Mouse (Mus musculus) midbrain, embryonic 14.5 days (tissue): ENCODE data around the gene Zpr1. TPM values are rescaled to one million over a fixed set of nuclear protein-coding genes. Genes with fewer than 3 reads are reported as not detected.

ENCODE experiments used
- ATAC-seq: fragments of 200-750 bp; cut with Nextera tagmentation; 2 replicates; pipeline ENCODE4 v1.8.0; 2017; ENCODE audit warnings: moderate number of reproducible peaks, moderate library complexity; ENCODE audit not compliant: low FRiP score, low TSS enrichment
- DNase-seq: peaks from one replicate; pipeline ENCODE4 v3.0.0-alpha.2; 2015
- H3K27ac ChIP-seq: fragments of 300-500 bp; sonication (generic); replicated peaks from 2 replicates; pipeline ENCODE4 v1.5.1; 2014; ENCODE audit warnings: mild to moderate bottlenecking, low read depth, low read length, moderate library complexity
- H3K27me3 ChIP-seq: fragments of 300-500 bp; sonication (generic); 2 replicates; pipeline ENCODE4 v1.6.1; 2014; ENCODE audit warnings: low read length, control low read depth, mixed read lengths; ENCODE audit not compliant: control insufficient read depth, insufficient read depth
- H3K36me3 ChIP-seq: fragments of 300-500 bp; sonication (generic); 2 replicates; pipeline ENCODE4 v1.6.1; 2014; ENCODE audit warnings: low read length, control low read depth; ENCODE audit not compliant: control insufficient read depth, insufficient read depth
- H3K4me1 ChIP-seq: fragments of 300-500 bp; sonication (generic); 2 replicates; pipeline ENCODE4 v1.6.1; 2014; ENCODE audit warnings: mild to moderate bottlenecking, antibody characterized with exemption, low read length, control low read depth; ENCODE audit not compliant: control insufficient read depth, insufficient read depth
- H3K4me2 ChIP-seq: fragments of 300-500 bp; sonication (generic); 2 replicates; pipeline ENCODE4 v1.6.1; 2014; ENCODE audit warnings: mild to moderate bottlenecking, low read length, moderate library complexity
- H3K4me3 ChIP-seq: fragments of 300-500 bp; sonication (generic); replicated peaks from 2 replicates; pipeline ENCODE4 v1.5.1; 2014; ENCODE audit warnings: low read depth, low read length
- H3K9ac ChIP-seq: fragments of 300-500 bp; sonication (generic); replicated peaks from 2 replicates; pipeline ENCODE4 v1.6.1; 2014; ENCODE audit warnings: mild to moderate bottlenecking, low read length, moderate library complexity
- H3K9me3 ChIP-seq: fragments of 300-500 bp; sonication (generic); 2 replicates; pipeline ENCODE4 v1.6.1; 2016; ENCODE audit warnings: low read length, control low read depth, mixed read lengths; ENCODE audit not compliant: control insufficient read depth
- WGBS: fragments of 180-500 bp; shearing (Covaris S2); extraction: QIAGEN DNeasy Blood & Tissue Kit; methylation state at CpG from one replicate; pipeline ENCODE4 v1.1.7; 2014; 5-methylcytosine and 5-hydroxymethylcytosine counted together
- polyA plus RNA-seq: library from polyadenylated mRNA; unstranded; fragments of >200 nt; fragmentation: Nextera tagmentation; extraction: Ambion mirVana; gene quantifications from 2 replicates; pipeline ENCODE4 v1.2.1, GENCODE M21; 2014

Gene Zpr1
- polyA plus RNA-seq, 1 experiment from 2014 or later: 60.3 TPM

DNA sequence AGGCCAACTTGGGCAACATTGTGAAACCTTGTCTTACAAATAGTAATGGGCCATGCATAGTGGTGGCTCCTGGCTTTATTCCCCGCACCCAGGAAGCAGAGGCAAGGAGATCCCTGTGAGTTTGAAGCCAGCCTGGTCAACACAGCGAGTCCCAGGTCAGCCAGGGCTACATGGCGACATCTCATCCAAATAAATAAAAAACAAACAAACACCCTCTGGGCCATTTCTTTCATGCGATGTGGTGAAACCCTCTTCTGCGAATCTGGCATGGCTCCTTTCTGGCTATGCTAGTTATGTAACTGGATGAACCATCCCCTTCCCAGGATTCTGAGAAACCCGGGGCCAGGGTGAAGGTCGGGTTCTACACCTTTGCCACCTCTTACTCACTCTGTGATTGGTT is 16.7 kb upstream of the Zpr1 start:
- 88% methylated on average over 7 of the region's 7 CpGs for whole genome bisulfite sequencing
- Histone ChIP-seq H3K4me3 (no peak overlapping the region), H3K9ac (no peak overlapping the region), H3K4me1 (no peaks in the 10 kb centered on the region), H3K36me3 (no peaks in the 10 kb centered on the region), H3K27me3 (no peaks in the 10 kb centered on the region; the same call in 1 of the 2 replicates), H3K4me2 (no peak overlapping the region), H3K9me3 (no peaks in the 10 kb centered on the region), H3K27ac (no peak overlapping the region)
- DNase-seq (no peak), ATAC-seq (no peak)

DNA sequence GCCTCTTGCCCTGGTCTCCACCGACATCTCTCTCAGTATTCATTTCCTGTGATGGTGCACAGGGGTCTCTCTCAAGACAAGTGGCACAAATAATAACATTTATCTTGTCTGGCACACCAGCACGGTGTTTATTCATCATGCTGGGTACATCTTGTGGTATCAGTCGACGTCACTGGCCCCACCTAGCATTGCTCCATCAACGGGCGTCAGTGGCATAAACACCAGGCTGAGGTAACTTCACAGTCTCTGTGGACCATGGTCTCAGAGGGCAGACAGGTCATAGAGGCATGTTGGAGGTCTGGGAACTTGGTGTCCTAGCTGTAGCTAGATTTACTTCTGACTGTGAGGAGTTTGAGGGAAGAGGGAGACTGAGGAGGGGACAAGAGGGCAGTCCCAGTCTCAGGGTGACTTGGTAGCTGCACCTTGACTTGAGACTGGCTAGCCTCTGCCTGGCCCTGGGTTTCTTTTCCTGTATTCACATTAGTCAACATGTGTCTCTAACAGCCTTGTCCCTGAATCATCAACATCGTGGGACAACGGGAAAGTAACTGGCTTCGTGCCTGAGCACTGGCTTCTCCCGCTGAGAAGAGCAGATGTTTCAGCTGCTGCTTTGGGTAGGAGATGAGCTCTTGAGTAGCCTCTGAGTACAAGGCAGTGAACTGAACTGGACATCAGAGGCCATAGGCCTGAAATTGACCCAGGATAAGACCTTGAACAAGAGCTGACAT is 16.0 kb upstream of the Zpr1 start:
- Histone ChIP-seq H3K27ac (no peak overlapping the region), H3K36me3 (no peaks in the 10 kb centered on the region), H3K4me1 (no peaks in the 10 kb centered on the region), H3K9ac (no peak overlapping the region), H3K4me2 (no peak overlapping the region), H3K27me3 (no peaks in the 10 kb centered on the region; the same call in 1 of the 2 replicates), H3K4me3 (no peak overlapping the region), H3K9me3 (no peaks in the 10 kb centered on the region)
- ATAC-seq (no peak), DNase-seq (no peak)
- 92% methylated on average over 10 of the region's 10 CpGs for WGBS

DNA sequence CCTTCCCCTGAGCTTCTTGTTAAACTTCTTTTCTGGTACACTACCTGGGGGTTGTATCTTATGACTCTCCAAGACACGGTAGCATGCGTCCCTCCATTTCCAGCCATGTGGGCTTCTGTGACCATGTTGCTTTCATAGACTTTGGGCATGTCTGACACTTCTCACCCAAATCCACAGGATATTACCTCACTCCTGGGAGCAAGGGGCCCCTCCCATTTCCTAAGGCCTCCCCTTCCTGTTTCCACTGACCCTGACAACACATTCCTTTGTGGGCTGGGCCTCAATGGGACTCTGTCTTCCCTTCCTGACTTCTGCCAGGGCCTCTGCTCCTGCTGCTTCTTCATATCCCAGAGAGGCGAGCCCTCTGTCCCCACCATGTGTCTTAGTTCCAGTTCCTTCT is 15.3 kb upstream of the Zpr1 start:
- WGBS: 89% methylated on average over 3 of the region's 3 CpGs
- H3K4me3 ChIP-seq: no peak overlapping the region
- H3K36me3 ChIP-seq: no peaks in the 10 kb centered on the region
- ATAC-seq: no peak
- H3K9ac ChIP-seq: no peak overlapping the region
- DNase-seq: no peak
- no peak overlapping the region for H3K4me2 ChIP-seq
- H3K27me3 ChIP-seq: no peaks in the 10 kb centered on the region; the same call in 1 of the 2 replicates
- no peaks in the 10 kb centered on the region for H3K4me1 ChIP-seq
- no peak overlapping the region for H3K27ac ChIP-seq
- no peaks in the 10 kb centered on the region for H3K9me3 ChIP-seq

DNA sequence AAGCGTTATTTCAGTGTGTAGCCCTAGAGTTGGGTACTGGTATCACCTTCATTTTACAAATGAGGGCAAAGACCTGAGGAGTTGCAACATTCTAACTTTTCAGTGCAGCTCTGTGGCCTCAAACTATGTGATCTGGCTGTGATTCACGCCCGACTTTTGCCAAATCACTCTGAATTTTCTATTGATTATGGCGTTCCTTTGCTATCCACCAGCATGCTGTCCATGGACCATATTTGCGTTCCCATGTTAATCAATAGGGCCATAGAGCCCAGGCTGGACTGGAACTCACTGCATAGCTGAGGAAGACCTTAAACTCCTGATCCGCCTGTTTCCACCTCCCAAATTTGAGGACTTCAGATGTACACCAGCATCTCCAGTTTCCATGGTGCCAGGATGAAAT is 13.8 kb upstream of the Zpr1 start:
- H3K4me1 ChIP-seq: no peaks in the 10 kb centered on the region
- H3K27me3 ChIP-seq: no peaks in the 10 kb centered on the region; the same call in 1 of the 2 replicates
- no peaks in the 10 kb centered on the region for H3K9me3 ChIP-seq
- 90% methylated on average over 6 of the region's 6 CpGs for WGBS
- H3K9ac ChIP-seq: no peak overlapping the region
- no peaks in the 10 kb centered on the region for H3K36me3 ChIP-seq
- ATAC-seq: no peak
- H3K4me2 ChIP-seq: no peak overlapping the region
- no peak overlapping the region for H3K4me3 ChIP-seq
- no peak for DNase-seq
- no peak overlapping the region for H3K27ac ChIP-seq

DNA sequence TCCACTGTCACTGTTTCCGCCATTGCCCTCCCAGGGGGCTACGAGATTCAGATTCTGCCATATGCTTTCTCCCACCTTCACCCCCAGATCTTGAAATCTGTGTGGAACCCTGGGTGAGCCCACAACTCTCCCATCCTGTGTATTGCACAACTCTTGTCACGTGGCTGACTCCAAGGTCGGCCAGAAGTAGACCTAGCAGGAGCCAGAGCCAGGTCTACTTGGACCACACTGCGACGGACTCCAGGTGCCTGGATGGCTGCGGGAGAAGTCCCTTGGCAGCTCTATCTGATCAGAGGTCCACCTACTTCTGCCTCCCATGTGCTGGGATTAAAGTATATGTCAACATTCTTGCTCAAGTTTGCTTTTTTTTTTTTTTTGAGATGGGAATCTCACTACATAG is 11.7 kb upstream of the Zpr1 start:
- Histone ChIP-seq H3K4me2 (no peak overlapping the region), H3K36me3 (no peaks in the 10 kb centered on the region), H3K27me3 (no peaks in the 10 kb centered on the region; the same call in 1 of the 2 replicates), H3K4me1 (no peaks in the 10 kb centered on the region), H3K4me3 (no peak overlapping the region), H3K9ac (no peak overlapping the region), H3K27ac (no peak overlapping the region), H3K9me3 (no peaks in the 10 kb centered on the region)
- 84% methylated on average over 7 of the region's 7 CpGs for WGBS
- DNase-seq: no peak
- no peak for ATAC-seq

DNA sequence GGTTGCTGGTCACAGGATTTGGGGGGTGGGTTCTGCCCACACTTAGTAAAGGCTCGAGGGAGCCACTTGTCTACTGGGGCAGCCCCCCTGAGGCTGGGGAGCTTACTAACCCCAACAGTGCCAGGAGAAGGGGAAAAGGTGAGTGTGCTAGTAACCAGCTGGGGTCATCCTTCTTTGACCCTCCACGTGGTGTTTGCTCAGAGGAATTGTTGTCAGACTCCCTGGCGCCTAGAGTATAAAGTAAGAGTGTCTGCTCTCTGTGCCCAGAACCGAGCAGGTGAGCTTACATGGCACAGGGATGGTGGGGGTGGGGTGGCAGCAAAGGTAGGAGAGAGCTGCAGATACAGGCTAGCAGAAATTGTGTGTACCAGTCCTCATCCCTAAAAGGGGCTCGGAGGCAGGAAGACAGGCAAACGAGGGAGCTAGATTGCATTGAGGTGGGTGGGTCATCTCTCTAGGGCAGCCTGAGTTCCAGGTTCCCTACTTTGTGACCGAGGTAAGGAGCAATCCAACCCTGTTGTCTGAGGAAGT is 4.5 kb upstream of the Zpr1 start, which contains the start of gene Apoa5:
Apoa5 (plus strand) TSS at position 291 of the 531 bp plus-strand sequence.
- Histone ChIP-seq H3K27me3 (peaks cover 6% of the 10 kb centered on the region; the same call in 1 of the 2 replicates), H3K36me3 (no peaks in the 10 kb centered on the region), H3K9ac (no peak within 1 kb of the TSS), H3K27ac (no peak within 1 kb of the TSS), H3K4me1 (no peaks in the 10 kb centered on the region), H3K4me2 (no peak within 1 kb of the TSS), H3K9me3 (no peaks in the 10 kb centered on the region), H3K4me3 (no peak within 1 kb of the TSS)
- 58% methylated on average over 7 of the region's 7 CpGs for WGBS
- DNase-seq (no peak), ATAC-seq (no peak)

DNA sequence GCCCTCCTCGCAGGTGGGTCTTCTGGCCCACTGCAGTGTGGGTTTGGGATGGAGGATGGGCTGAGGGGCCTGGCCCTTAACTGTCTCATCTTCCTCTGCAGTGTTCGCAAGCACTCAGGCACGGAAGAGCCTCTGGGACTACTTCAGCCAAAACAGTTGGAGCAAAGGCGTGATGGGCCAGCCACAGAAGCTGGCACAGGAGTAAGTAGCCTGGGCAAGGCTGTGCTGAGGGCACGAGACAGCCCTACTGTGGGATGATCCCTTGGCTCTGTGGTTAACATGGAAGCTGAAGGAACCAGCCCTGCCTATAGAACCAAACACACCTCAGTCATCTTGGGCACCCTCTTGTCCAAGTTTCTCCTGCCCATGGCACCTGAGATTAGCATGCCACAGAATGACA is 3.7 kb upstream of the Zpr1 start:
- Histone ChIP-seq H3K9me3 (no peaks in the 10 kb centered on the region), H3K4me2 (no peak overlapping the region), H3K9ac (no peak overlapping the region), H3K36me3 (no peaks in the 10 kb centered on the region), H3K27ac (no peak overlapping the region), H3K27me3 (peaks cover 6% of the 10 kb centered on the region; the same call in 1 of the 2 replicates), H3K4me1 (peaks cover 5% of the 10 kb centered on the region), H3K4me3 (no peak overlapping the region)
- 85% methylated on average over 5 of the region's 5 CpGs for WGBS
- ATAC-seq (no peak), DNase-seq (no peak)

DNA sequence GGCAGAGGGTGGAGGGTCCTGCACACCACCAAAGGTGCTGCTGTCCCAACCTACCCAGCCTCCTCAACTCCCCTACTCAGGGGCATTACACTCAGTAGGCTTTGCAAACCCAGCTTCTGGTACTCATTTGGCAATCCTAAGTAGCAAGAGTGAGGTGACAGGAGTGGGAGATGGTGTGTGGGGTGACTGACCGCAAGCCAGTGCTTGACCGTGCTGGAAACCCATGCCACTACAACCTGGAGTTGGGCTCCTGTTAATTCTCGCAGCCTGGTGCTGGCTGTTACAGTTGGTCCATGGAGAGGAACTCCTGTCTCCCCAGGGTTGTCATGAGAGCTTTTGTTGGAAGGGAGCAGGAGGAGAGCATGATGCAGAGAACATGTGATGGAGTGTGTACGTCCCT is 2.1 kb upstream of the Zpr1 start:
- WGBS: 96% methylated on average over 4 of the region's 4 CpGs
- H3K36me3 ChIP-seq: peaks cover 13% of the 10 kb centered on the region
- no peak overlapping the region for H3K9ac ChIP-seq
- H3K27me3 ChIP-seq: peaks cover 6% of the 10 kb centered on the region; the same call in 1 of the 2 replicates
- H3K4me2 ChIP-seq: no peak overlapping the region
- no peak for ATAC-seq
- no peak overlapping the region for H3K27ac ChIP-seq
- no peak for DNase-seq
- H3K9me3 ChIP-seq: no peaks in the 10 kb centered on the region
- H3K4me3 ChIP-seq: no peak overlapping the region
- H3K4me1 ChIP-seq: peaks cover 5% of the 10 kb centered on the region

DNA sequence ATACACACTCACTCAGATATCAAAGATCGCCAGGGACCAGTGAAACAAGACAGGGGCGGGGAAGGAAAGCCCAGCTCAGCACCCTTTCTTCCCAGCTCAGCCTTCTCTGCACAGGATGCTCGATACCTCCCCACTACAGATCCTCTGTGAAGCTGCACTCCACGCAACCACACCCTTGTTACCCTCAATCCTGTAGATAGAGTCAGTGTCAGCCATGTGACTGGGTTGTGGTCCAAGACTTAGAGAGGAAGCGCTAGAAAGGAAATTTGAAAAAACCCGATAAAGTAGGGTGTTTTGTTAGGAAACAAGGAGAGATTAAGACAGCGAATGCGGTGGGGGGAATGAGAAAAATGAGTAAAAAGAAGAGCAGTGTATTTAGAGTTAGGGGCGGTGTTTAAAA is 794 bp upstream of the Zpr1 start:
- H3K27ac ChIP-seq: no peak overlapping the region
- no peaks in the 10 kb centered on the region for H3K9me3 ChIP-seq
- no peak overlapping the region for H3K4me2 ChIP-seq
- WGBS: 88% methylated on average over 9 of the region's 9 CpGs
- ATAC-seq (no peak), DNase-seq (no peak)
- H3K36me3 ChIP-seq: peaks cover 26% of the 10 kb centered on the region
- peaks cover 5% of the 10 kb centered on the region for H3K4me1 ChIP-seq
- H3K9ac ChIP-seq: no peak overlapping the region
- no peak overlapping the region for H3K4me3 ChIP-seq
- H3K27me3 ChIP-seq: peaks cover 6% of the 10 kb centered on the region; the same call in 1 of the 2 replicates
